Mouse (Mus musculus) common myeloid progenitor, adult 5-6 weeks (primary cell): Measurements from ENCODE around the gene Nppa. TPM values are rescaled to one million over a fixed set of nuclear protein-coding genes. Genes with fewer than 3 reads are reported as not detected.
"Not testable (repeated sequence)": the region's sequence is repeated elsewhere in the genome, so short reads cannot be mapped to it uniquely, and the experiment has no call there.

ENCODE experiments used
- ATAC-seq: replicated peaks from 2 replicates; pipeline ENCODE4 v1.8.0; 2016; ENCODE audit warnings: low read depth, mild to moderate bottlenecking, moderate TSS enrichment, inconsistent platforms; ENCODE audit not compliant: poor library complexity, severe bottlenecking
- total RNA-seq: library from RNA; stranded (forward); fragments of 200-1000, 187-1606 nt; gene quantifications from 2 replicates; pipeline ENCODE4 v1.2.3, GENCODE M21; 2017

Nppa gene
- total RNA-seq, 1 experiment from 2014 or later, result not detected

- ATAC-seq, result no peak
Measured at GRCm38 (mm10) chr4:148044113-148044512, 43.6 kb downstream of the Nppa start.

GRCm38 (mm10) chr4:148046450-148047031 is 46.0 kb downstream of the Nppa start:
- peak; percentile 86 for ATAC-seq

DNA sequence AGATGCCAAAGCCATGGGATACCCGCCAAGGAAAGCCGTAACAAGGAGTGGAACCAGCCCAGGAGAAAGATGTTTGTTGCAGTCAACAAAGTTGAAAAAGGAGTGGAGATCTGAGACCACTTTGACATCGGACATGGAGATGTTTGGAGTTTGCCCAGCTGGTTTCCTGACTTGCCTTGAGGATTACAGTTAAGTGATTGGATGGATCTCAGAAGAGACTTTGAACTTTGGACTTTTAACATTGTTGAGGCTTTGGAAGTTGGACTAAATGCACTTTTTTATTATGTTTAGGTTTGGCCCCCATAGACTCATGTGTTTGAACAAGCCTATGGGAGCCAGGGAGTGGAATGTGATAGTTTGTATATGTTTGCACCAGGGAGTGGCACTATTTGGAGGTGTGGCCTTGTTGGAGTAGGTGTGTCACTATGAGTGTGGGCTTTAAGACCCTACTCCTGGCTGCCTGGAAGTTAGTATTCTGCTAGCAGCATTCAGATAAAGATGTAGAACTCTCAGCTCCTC is 49.9 kb downstream of the Nppa start:
- not testable (repeated sequence) for ATAC-seq

DNA sequence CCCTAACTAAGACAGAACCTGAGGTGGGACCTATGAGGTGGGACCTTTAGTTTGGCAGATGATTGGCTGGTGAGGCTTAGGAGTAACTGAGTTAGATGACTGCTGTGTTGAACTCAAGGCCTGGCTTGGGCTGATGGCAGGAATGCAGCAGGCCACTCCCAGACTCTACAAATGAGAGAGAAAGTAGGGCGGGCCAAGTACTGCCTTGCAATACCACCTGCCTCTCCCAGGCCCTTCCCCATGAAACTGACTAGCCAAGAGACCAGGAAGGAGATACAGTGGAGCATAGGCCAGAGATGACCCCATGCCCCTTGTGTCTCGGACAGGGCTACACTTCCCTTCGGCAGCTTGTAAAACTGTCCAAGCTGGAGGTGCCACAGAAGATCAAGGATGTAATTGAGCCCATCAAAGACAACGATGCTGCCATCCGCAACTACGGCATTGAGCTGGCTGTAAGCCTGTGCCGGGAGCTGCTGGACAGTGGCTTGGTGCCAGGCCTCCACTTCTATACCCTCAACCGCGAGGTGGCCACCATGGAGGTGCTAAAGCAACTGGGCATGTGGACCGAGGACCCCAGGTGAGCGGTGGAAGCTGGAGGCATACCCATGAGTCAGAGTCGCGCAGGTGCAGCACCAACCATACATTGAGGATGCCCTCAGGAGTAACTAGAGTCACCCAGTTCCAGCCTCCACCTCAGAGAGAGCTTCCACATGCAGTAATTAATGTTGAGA is 50.7 kb downstream of the Nppa start:
- ATAC-seq, result no peak

Other genes with a start within 250 kb of the Nppa start
- 40.0 and 50.5 TPM in 2 replicates for gene Zfp984, start 190.9 kb upstream of the Nppa start, total RNA-seq
- 8.2 and 8.4 TPM in 2 replicates for gene Zfp933, start 152.4 kb upstream of the Nppa start, total RNA-seq
- gene Miip, start 131.9 kb upstream of the Nppa start, total RNA-seq, result 23.4 and 50.9 TPM in 2 replicates
- 17.2 and 25.1 TPM in 2 replicates for gene Fv1, start 131.7 kb upstream of the Nppa start, total RNA-seq
- gene Mfn2, start 96.0 kb upstream of the Nppa start, total RNA-seq, result 17.7 and 24.4 TPM in 2 replicates
- 3.4 and 11.4 TPM in 2 replicates for gene Plod1, start 64.0 kb upstream of the Nppa start, total RNA-seq
- 30.4 and 34.6 TPM in 2 replicates for gene 2510039O18Rik, start 59.8 kb upstream of the Nppa start, total RNA-seq
- gene Nppb, start 14.9 kb upstream of the Nppa start, total RNA-seq, result not detected in 2 replicates
- 1.4 and 6.4 TPM in 2 replicates for gene Clcn6, start 38.1 kb downstream of the Nppa start, total RNA-seq
- gene Mthfr, start 38.4 kb downstream of the Nppa start, total RNA-seq, result 5.9 and 8.6 TPM in 2 replicates
- gene Agtrap, start 87.3 kb downstream of the Nppa start, total RNA-seq, result 23.6 and 31.2 TPM in 2 replicates
- gene Mad2l2, start 129.7 kb downstream of the Nppa start, total RNA-seq, result 8.4 and 17.2 TPM in 2 replicates
- gene Draxin, start 130.0 kb downstream of the Nppa start, total RNA-seq, result 0.09 TPM in 1 of 2 replicates, not detected in the other
- gene Fbxo6, start 151.4 kb downstream of the Nppa start, total RNA-seq, result 2.9 and 7.1 TPM in 2 replicates
- gene Fbxo44, start 159.8 kb downstream of the Nppa start, total RNA-seq, result 1.4 and 3.0 TPM in 2 replicates
- gene Fbxo2, start 159.9 kb downstream of the Nppa start, total RNA-seq, result 0.27 TPM in 1 of 2 replicates, not detected in the other